Mouse (Mus musculus): ENCODE measurements around the gene Mllt1.
"Not testable (repeated sequence)": the region's sequence is repeated elsewhere in the genome, so short reads cannot be mapped to it uniquely, and the experiment has no call there.

Gene Mllt1

GRCm38 (mm10) chr17:56934545-56935330 lies 477 bp downstream of the Mllt1 start:
- no peak for DNase-seq (ENCODE audit: low read depth)

- DNase-seq (ENCODE audit: low read depth), result no peak
Measured at GRCm38 (mm10) chr17:56933395-56933794, 1.8 kb downstream of the Mllt1 start.

GRCm38 (mm10) chr17:56930026-56930425 lies 5.2 kb downstream of the Mllt1 start:
- no peak for DNase-seq (ENCODE audit: low read depth)

GRCm38 (mm10) chr17:56929530-56929929 lies 5.7 kb downstream of the Mllt1 start:
- no peak for DNase-seq (ENCODE audit: low read depth)

GRCm38 (mm10) chr17:56929101-56929500 lies 6.1 kb downstream of the Mllt1 start:
- DNase-seq (ENCODE audit: low read depth), result no peak

- DNase-seq (ENCODE audit: low read depth), result no peak
Measured at GRCm38 (mm10) chr17:56925998-56926397, 9.2 kb downstream of the Mllt1 start.

GRCm38 (mm10) chr17:56919725-56920124 lies 15.5 kb downstream of the Mllt1 start:
- DNase-seq (ENCODE audit: low read depth), result no peak

- no peak for DNase-seq (ENCODE audit: low read depth)
Measured at GRCm38 (mm10) chr17:56917166-56917565, 18.0 kb downstream of the Mllt1 start.

- peak; percentile 25 for DNase-seq (ENCODE audit: low read depth)
Measured at GRCm38 (mm10) chr17:56913444-56913843, 21.8 kb downstream of the Mllt1 start.

- no peak for DNase-seq (ENCODE audit: low read depth)
Measured at GRCm38 (mm10) chr17:56913023-56913422, 22.2 kb downstream of the Mllt1 start.

GRCm38 (mm10) chr17:56909764-56910163 lies 25.5 kb downstream of the Mllt1 start:
- DNase-seq (ENCODE audit: low read depth), result not testable (repeated sequence)

GRCm38 (mm10) chr17:56907887-56908286 lies 27.3 kb downstream of the Mllt1 start:
- DNase-seq (ENCODE audit: low read depth), result no peak

GRCm38 (mm10) chr17:56907096-56907495 lies 28.1 kb downstream of the Mllt1 start:
- no peak for DNase-seq (ENCODE audit: low read depth)

GRCm38 (mm10) chr17:56906166-56906565 lies 29.0 kb downstream of the Mllt1 start:
- DNase-seq (ENCODE audit: low read depth), result no peak

GRCm38 (mm10) chr17:56902698-56903097 lies 32.5 kb downstream of the Mllt1 start:
- DNase-seq (ENCODE audit: low read depth), result no peak

- DNase-seq (ENCODE audit: low read depth), result peak; percentile 87
Measured at GRCm38 (mm10) chr17:56897630-56898195, 37.5 kb downstream of the Mllt1 start.

- no peak for DNase-seq (ENCODE audit: low read depth)
Measured at GRCm38 (mm10) chr17:56896513-56897129, 38.6 kb downstream of the Mllt1 start.

GRCm38 (mm10) chr17:56895368-56895918 lies 39.8 kb downstream of the Mllt1 start:
- no peak for DNase-seq (ENCODE audit: low read depth)

GRCm38 (mm10) chr17:56890018-56890417 lies 45.2 kb downstream of the Mllt1 start:
- no peak for DNase-seq (ENCODE audit: low read depth)

GRCm38 (mm10) chr17:56888050-56888449 lies 47.2 kb downstream of the Mllt1 start:
- DNase-seq (ENCODE audit: low read depth), result no peak

- peak; percentile 72 for DNase-seq (ENCODE audit: low read depth)
Measured at GRCm38 (mm10) chr17:56884809-56885208, 50.4 kb downstream of the Mllt1 start.

- DNase-seq (ENCODE audit: low read depth), result no peak
Measured at GRCm38 (mm10) chr17:56884331-56884730, 50.9 kb downstream of the Mllt1 start.

GRCm38 (mm10) chr17:56883612-56884011 lies 51.6 kb downstream of the Mllt1 start:
- peak; percentile 27 for DNase-seq (ENCODE audit: low read depth)
